Mouse (Mus musculus) heart, postnatal 0 days (tissue): ENCODE measurements around the gene Ficd. TPM values are rescaled to one million over a fixed set of nuclear protein-coding genes. Genes with fewer than 3 reads are reported as not detected.

Experiments used
- ATAC-seq: fragments of 200-750 bp; cut with Nextera tagmentation; 2 replicates; pipeline ENCODE4 v1.8.0; 2017; ENCODE audit warnings: low read depth, moderate number of reproducible peaks, moderate library complexity; ENCODE audit not compliant: insufficient read depth
- DNase-seq: peaks from one replicate; pipeline ENCODE4 v3.0.0-alpha.2; 2016; ENCODE audit warnings: low spot score
- H3K27ac ChIP-seq: fragments of 300-500 bp; sonication (generic); 2 replicates; pipeline ENCODE4 v1.5.1; 2014; ENCODE audit warnings: low read depth, mild to moderate bottlenecking
- H3K27me3 ChIP-seq: fragments of 300-500 bp; sonication (generic); 2 replicates; pipeline ENCODE4 v1.6.1; 2014; ENCODE audit warnings: low read length, mixed read lengths; ENCODE audit not compliant: control insufficient read depth, insufficient read depth
- H3K36me3 ChIP-seq: fragments of 300-500 bp; sonication (generic); replicated peaks from 2 replicates; pipeline ENCODE4 v1.6.1; 2014; ENCODE audit warnings: low read length, mixed read lengths; ENCODE audit not compliant: control insufficient read depth, insufficient read depth
- H3K4me1 ChIP-seq: fragments of 300-500 bp; sonication (generic); 2 replicates; pipeline ENCODE4 v1.6.1; 2014; ENCODE audit warnings: antibody characterized with exemption; ENCODE audit not compliant: control insufficient read depth, insufficient read depth
- H3K4me2 ChIP-seq: fragments of 300-500 bp; sonication (generic); 2 replicates; pipeline ENCODE4 v1.6.1; 2014; ENCODE audit warnings: low read depth, mild to moderate bottlenecking, low read length, moderate library complexity
- H3K4me3 ChIP-seq: fragments of 300-500 bp; sonication (generic); 2 replicates; pipeline ENCODE4 v1.5.1; 2014; ENCODE audit warnings: low read depth, low read length
- H3K9ac ChIP-seq: fragments of 300-500 bp; sonication (generic); replicated peaks from 2 replicates; pipeline ENCODE4 v1.6.1; 2014; ENCODE audit warnings: low read depth, low read length, mixed read lengths
- H3K9me3 ChIP-seq: fragments of 300-500 bp; sonication (generic); replicated peaks from 2 replicates; pipeline ENCODE4 v1.6.1; 2016; ENCODE audit warnings: low read length; ENCODE audit not compliant: control insufficient read depth
- CTCF ChIP-seq: IDR thresholded peaks from 2 replicates; pipeline ENCODE4 v1.5.1; 2016; ENCODE audit warnings: antibody characterized with exemption, control low read depth, low read depth
- EP300 ChIP-seq: IDR thresholded peaks from 2 replicates; pipeline ENCODE4 v1.6.1; 2016; ENCODE audit warnings: antibody characterized with exemption, low read depth
- WGBS: fragments of 180-500 bp; shearing (Covaris S2); extraction: QIAGEN DNeasy Blood & Tissue Kit; methylation state at CpG from one replicate; pipeline ENCODE4 v1.1.7; 2014; 5-methylcytosine and 5-hydroxymethylcytosine counted together
- polyA plus RNA-seq: library from polyadenylated mRNA; unstranded; fragments of >200 nt; fragmentation: Nextera tagmentation; extraction: Ambion mirVana; gene quantifications from 2 replicates; pipeline ENCODE4 v1.2.1, GENCODE M21; 2015
- total RNA-seq: library from RNA; depleted of rRNA; stranded (reverse); fragments of >200 nt; gene quantifications from 2 replicates; pipeline ENCODE4 v1.2.3, GENCODE M21; 2014; ENCODE audit warnings: low replicate concordance

Gene Ficd
- total and polyA plus RNA-seq, 2 experiments from 2014 or later: 4.1 to 5.5 TPM

DNA sequence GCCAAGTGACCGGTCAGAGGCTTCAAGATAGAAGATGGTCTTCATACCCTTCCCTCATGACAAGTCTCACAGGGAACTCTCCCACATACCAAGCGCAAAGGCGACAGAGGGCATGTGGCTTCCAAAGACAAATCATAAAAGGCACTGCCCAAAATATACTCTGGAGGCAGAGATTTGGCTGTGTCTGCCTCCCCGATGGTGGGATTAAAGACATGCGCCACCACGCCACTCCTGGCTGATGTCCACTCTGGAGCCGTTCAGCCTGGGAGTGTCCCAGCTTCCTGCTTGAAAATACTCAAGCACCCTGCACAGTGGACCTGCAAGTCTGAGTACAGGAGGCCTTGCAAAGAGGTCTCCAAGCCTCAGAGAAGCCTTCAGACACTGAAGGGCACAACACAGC, 4.4 kb upstream of the Ficd start:
- WGBS: 75% methylated on average over 7 of the region's 7 CpGs
- 0 out of 2 replicates have a peak, but pooled peaks cover 6% of the 10 kb centered on the region for H3K27me3 ChIP-seq
- no peaks in the 10 kb centered on the region for H3K36me3 ChIP-seq
- no peak overlapping the region for H3K4me3 ChIP-seq
- no peak overlapping the region for H3K4me2 ChIP-seq
- no peak for DNase-seq
- no peaks in the 10 kb centered on the region for H3K9me3 ChIP-seq
- no peak overlapping the region for H3K27ac ChIP-seq
- TF ChIP-seq CTCF: no peak
- no peak for TF ChIP-seq EP300
- ATAC-seq: no peak
- H3K4me1 ChIP-seq: peaks cover 6% of the 10 kb centered on the region
- no peak overlapping the region for H3K9ac ChIP-seq

DNA sequence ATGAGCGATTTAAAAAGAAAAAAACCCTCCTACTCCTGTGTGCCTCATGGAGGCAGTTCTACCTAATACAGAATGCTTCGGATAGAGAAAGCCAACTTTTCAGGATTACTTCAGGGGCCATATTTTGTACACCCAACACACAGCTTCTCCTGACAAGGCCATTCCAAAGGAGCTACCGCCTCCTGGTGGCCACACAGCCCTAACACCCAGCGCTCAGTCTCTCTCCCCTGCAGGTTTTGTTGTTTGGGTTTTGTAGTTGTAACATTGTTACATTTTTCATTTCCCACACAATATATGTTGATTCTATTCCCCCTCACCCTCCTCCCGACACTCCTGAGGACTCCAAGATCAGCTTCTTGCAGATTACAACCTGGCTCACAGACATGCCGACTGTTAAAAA, 3.4 kb upstream of the Ficd start:
- Histone ChIP-seq H3K27ac (no peak overlapping the region), H3K9ac (no peak overlapping the region), H3K4me2 (no peak overlapping the region), H3K36me3 (no peaks in the 10 kb centered on the region), H3K9me3 (no peaks in the 10 kb centered on the region), H3K4me1 (peaks cover 12% of the 10 kb centered on the region), H3K4me3 (no peak overlapping the region), H3K27me3 (no peaks in the 10 kb centered on the region)
- 25% methylated on average over 6 of the region's 6 CpGs for WGBS
- TF ChIP-seq EP300 (no peak), CTCF (peak; percentile 70)
- ATAC-seq (no peak), DNase-seq (no peak)

DNA sequence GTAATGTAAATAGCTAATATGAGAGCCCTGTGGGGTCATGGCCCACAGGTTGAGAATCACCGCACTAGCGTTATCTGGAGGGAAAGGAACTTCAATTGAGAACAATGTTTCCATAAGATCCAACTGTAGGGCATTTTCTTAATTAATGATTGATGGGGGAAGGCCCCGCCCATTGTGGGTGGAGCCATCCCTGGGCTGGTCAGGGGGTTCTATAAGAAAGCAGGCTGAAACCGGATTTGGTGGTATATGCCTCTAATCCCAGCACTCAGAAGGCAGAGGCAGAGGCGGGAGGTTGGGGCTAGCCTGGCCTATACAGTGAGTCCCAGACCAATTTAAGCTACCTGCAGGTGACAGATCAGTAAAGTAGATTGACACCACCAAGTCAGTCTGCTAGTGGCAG, 1.2 kb upstream of the Ficd start:
- ATAC-seq (no peak), DNase-seq (no peak)
- 67% methylated on average over 5 of the region's 5 CpGs for WGBS
- Histone ChIP-seq H3K9ac (no peak overlapping the region), H3K27ac (no peak overlapping the region), H3K4me2 (no peak overlapping the region), H3K4me1 (peaks cover 12% of the 10 kb centered on the region), H3K27me3 (no peaks in the 10 kb centered on the region), H3K4me3 (no peak overlapping the region), H3K36me3 (peaks cover 17% of the 10 kb centered on the region), H3K9me3 (no peaks in the 10 kb centered on the region)
- TF ChIP-seq EP300: no peak

DNA sequence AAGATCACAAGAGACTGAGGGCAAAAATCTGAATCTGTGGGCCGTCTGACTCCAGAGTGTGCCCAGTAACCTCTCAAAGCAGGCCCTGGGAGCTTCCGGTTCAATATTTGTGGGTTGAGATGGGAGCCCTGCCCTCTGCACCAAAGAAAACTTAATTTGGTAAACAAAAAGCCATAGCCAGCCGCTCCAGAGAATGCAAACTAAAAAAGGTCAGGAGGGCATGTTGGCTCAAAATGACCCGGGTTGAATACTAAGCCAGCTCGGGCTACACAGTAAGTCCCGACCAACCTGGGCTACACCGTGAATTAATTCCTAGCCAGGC, 619 bp upstream of the Ficd start:
- H3K4me1 ChIP-seq: peaks cover 12% of the 10 kb centered on the region
- TF ChIP-seq CTCF: no peak
- TF ChIP-seq EP300: no peak
- ATAC-seq (no peak), DNase-seq (no peak)
- H3K36me3 ChIP-seq: peaks cover 23% of the 10 kb centered on the region
- peak overlapping the region; percentile 93 for H3K27ac ChIP-seq
- no peaks in the 10 kb centered on the region for H3K27me3 ChIP-seq
- H3K4me2 ChIP-seq: peak overlapping the region; percentile 70
- peak overlapping the region; percentile 53 for H3K9ac ChIP-seq
- 36% methylated on average over 7 of the region's 7 CpGs for WGBS
- no peaks in the 10 kb centered on the region for H3K9me3 ChIP-seq
- peak overlapping the region; percentile 86 for H3K4me3 ChIP-seq

DNA sequence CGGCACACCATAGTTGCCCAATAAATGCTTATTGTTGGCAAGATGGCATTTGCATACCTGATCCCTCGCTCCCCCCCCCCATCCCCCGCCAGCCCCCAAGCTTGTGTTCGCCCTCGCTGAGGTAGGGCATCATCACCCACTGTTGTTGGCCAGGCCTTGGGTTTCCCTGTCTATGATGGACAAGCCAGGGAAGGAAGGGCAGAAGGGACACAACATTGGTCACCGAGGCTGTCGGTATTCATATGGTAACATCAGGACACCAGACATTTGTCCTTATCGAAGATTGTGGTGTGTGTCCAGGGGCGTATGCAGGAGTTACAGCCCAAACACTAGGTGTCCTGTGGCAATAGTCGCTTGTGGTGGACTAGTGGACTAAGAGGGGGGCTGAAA, 505 bp downstream of the Ficd start:
- peak overlapping the region; percentile 86 for H3K4me3 ChIP-seq
- TF ChIP-seq EP300 (no peak), CTCF (no peak)
- peak overlapping the region; percentile 72 for H3K9ac ChIP-seq
- peak overlapping the region; percentile 90 for H3K4me2 ChIP-seq
- H3K27ac ChIP-seq: peak overlapping the region; percentile 93
- H3K27me3 ChIP-seq: no peaks in the 10 kb centered on the region
- no peak for DNase-seq
- 4% methylated on average over 10 of the region's 10 CpGs for WGBS
- peaks cover 12% of the 10 kb centered on the region for H3K4me1 ChIP-seq
- 0 out of 2 replicates have a peak, but pooled peaks have one; percentile 3 for ATAC-seq
- H3K9me3 ChIP-seq: no peaks in the 10 kb centered on the region
- peaks cover 34% of the 10 kb centered on the region for H3K36me3 ChIP-seq

DNA sequence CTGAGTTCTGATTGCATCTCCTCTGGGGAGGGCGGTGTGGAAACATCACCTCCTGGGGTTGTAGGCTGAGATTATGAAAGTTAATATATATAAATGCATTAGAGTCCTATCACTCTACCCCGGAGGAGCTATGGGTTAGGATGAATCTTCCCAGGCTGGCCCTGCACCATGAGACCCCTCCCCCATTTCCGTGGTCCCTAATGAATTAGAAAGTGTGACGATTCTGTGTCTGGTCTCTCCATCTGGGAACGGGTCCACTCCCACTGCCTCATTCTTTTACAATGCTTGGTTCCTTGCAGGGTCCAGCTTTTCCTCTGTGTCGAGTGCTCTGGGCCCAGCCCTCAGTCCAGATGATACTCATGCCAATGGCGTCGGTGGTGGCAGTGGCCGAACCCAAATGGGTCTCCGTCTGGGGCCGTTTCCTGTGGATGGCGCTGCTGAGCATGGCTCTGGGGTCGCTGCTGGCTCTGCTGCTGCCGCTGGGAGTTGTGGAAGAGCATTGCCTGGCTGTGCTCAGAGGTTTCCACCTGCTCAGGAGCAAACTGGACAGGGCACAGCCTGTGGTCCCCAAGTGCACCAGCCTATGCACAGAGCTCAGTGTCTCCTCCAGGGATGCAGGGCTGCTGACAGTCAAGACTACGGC, 1.0 kb downstream of the Ficd start:
- TF ChIP-seq CTCF (no peak), EP300 (no peak)
- peaks cover 12% of the 10 kb centered on the region for H3K4me1 ChIP-seq
- ATAC-seq (no peak), DNase-seq (no peak)
- H3K27me3 ChIP-seq: no peaks in the 10 kb centered on the region
- H3K36me3 ChIP-seq: peaks cover 38% of the 10 kb centered on the region
- H3K9ac ChIP-seq: peak overlapping the region; percentile 72; the same call in 1 of the 2 replicates
- peak overlapping the region; percentile 86 for H3K4me3 ChIP-seq
- no peaks in the 10 kb centered on the region for H3K9me3 ChIP-seq
- peak overlapping the region; percentile 93; the same call in 1 of the 2 replicates for H3K27ac ChIP-seq
- H3K4me2 ChIP-seq: peak overlapping the region; percentile 90
- 32% methylated on average over 15 of the region's 15 CpGs for WGBS
